Mouse (Mus musculus) liver, adult 2 months (tissue): ENCODE measurements at regions not wholly inside any gene's neighbourhood (a gene's known extent, or its start where the extent isn't known, plus 50 kb on each side); places are given as distances from the start of the nearest gene placed in this dataset.

Experiments used
- CTCF ChIP-seq: fragments of 200-500 bp; IDR thresholded peaks from 2 replicates; pipeline ENCODE4 v1.5.1; 2011; ENCODE audit warnings: low read depth, low read length, control low read depth
- POLR2A ChIP-seq: fragments of 200-500 bp; IDR thresholded peaks from 2 replicates; pipeline ENCODE4 v1.6.1; 2011; ENCODE audit warnings: low read length, control low read depth; ENCODE audit not compliant: insufficient read depth; ENCODE audit errors: extremely low read depth

GRCm38 (mm10) chr5:116752096-116752495 lies 160.5 kb upstream of the Srrm4 start:
- no peak for TF ChIP-seq CTCF
- TF ChIP-seq POLR2A: no peak
